Mouse (Mus musculus) heart, postnatal 36 days (tissue): ENCODE results near the gene Prickle3. TPM values are rescaled to one million over a fixed set of nuclear protein-coding genes. Genes with fewer than 3 reads are reported as not detected.

Experiments used
- total RNA-seq, 2 experiments: library from RNA; stranded (reverse); gene quantifications; 2 replicates each; pipeline ENCODE4 v1.2.3; 2021

Prickle3 gene
- total RNA-seq, 2 experiments from 2014 or later: 17.0 to 26.0 TPM

Other genes starting within 250 kb of the Prickle3 start
- not detected for gene Foxp3, start 83.6 kb upstream of the Prickle3 start, total RNA-seq
- 1 to 10 TPM; 2.0 to 3.0 TPM for gene Ppp1r3f, start 83.0 kb upstream of the Prickle3 start, total RNA-seq
- 10 to 100 TPM; 10.8 to 10.9 TPM for gene Ccdc22, start 51.7 kb upstream of the Prickle3 start, total RNA-seq
- not detected for gene Cacna1f, start 50.2 kb upstream of the Prickle3 start, total RNA-seq
- 1 to 10 TPM; 1.0 to 2.6 TPM for gene Syp, start 18.8 kb upstream of the Prickle3 start, total RNA-seq
- gene Plp2, start 14.1 kb downstream of the Prickle3 start, total RNA-seq: 10 to 100 TPM; 48.4 to 62.1 TPM
- gene Magix, start 24.0 kb downstream of the Prickle3 start, total RNA-seq: 10 to 100 TPM; 25.2 to 33.2 TPM
- gene Gpkow, start 39.9 kb downstream of the Prickle3 start, total RNA-seq: 10 to 100 TPM; 19.1 to 21.4 TPM
- gene Wdr45, start 57.1 kb downstream of the Prickle3 start, total RNA-seq: 10 to 100 TPM; 46.3 to 55.4 TPM
- gene Gm45208, start 65.0 kb downstream of the Prickle3 start, total RNA-seq: under 1 TPM in 1 of 2 experiments, not detected in 1; 0.68 TPM
- gene Praf2, start 71.2 kb downstream of the Prickle3 start, total RNA-seq: 1 to 10 TPM; 5.4 to 5.7 TPM
- 1 to 10 TPM in 1 of 2 experiments, under 1 TPM in 1; 0.42 to 1.8 TPM for gene Ccdc120, start 93.6 kb downstream of the Prickle3 start, total RNA-seq
- 10 to 100 TPM; 14.3 to 17.3 TPM for gene Tfe3, start 105.3 kb downstream of the Prickle3 start, total RNA-seq
- 10 to 100 TPM; 25.1 to 25.4 TPM for gene Gripap1, start 132.5 kb downstream of the Prickle3 start, total RNA-seq
- under 1 TPM; 0.19 to 0.28 TPM for gene Kcnd1, start 165.0 kb downstream of the Prickle3 start, total RNA-seq
- gene Otud5, start 184.1 kb downstream of the Prickle3 start, total RNA-seq: 10 to 100 TPM; 26.1 to 27.8 TPM
- gene Pim2, start 221.0 kb downstream of the Prickle3 start, total RNA-seq: 1 to 10 TPM; 2.4 to 3.3 TPM
- gene Slc35a2, start 226.8 kb downstream of the Prickle3 start, total RNA-seq: 10 to 100 TPM; 13.2 to 16.7 TPM
- gene Pqbp1, start 242.0 kb downstream of the Prickle3 start, total RNA-seq: 10 to 100 TPM; 22.2 to 22.4 TPM
- 10 to 100 TPM; 44.5 to 49.0 TPM for gene Timm17b, start 242.1 kb downstream of the Prickle3 start, total RNA-seq